Mouse (Mus musculus) G1E (cell line): ENCODE measurements at regions not wholly inside any gene's neighbourhood (a gene's known extent, or its start where the extent isn't known, plus 50 kb on each side); places are given as distances from the start of the nearest gene placed in this dataset.
A peak's percentile ranks its signal among the peaks of the same experiment; 100 is the strongest.
"Not testable (repeated sequence)": the region's sequence is repeated elsewhere in the genome, so short reads cannot be mapped to it uniquely, and the experiment has no call there.

Experiments
- ATAC-seq: 2 replicates; pipeline ENCODE4 v1.8.0; 2016; ENCODE audit warnings: mild to moderate bottlenecking; ENCODE audit not compliant: insufficient number of reproducible peaks, poor library complexity, low FRiP score, severe bottlenecking; ENCODE audit errors: extremely low read depth
- DNase-seq: peaks from one replicate; pipeline ENCODE4 v3.0.0; 2012; ENCODE audit warnings: low spot score
- H3K27me3 ChIP-seq: 2 replicates; pipeline ENCODE4 v1.6.1; 2012; ENCODE audit warnings: mild to moderate bottlenecking, low read length, inconsistent platforms; ENCODE audit not compliant: insufficient read depth
- H3K36me3 ChIP-seq: replicated peaks from 2 replicates; pipeline ENCODE3; 2012; ENCODE audit warnings: mild to moderate bottlenecking, inconsistent platforms
- H3K4me1 ChIP-seq: 2 replicates; pipeline ENCODE4 v1.6.1; 2012; ENCODE audit warnings: low read depth, low read length, inconsistent platforms, mixed read lengths; ENCODE audit not compliant: insufficient read depth
- H3K4me3 ChIP-seq: 2 replicates; pipeline ENCODE4 v1.5.1; 2012; ENCODE audit warnings: low read depth, mild to moderate bottlenecking, inconsistent platforms, low read length, moderate library complexity, mixed read lengths
- H3K9me3 ChIP-seq: replicated peaks from 2 replicates; pipeline ENCODE4 v1.6.1; 2012; ENCODE audit warnings: inconsistent platforms
- CTCF ChIP-seq: IDR thresholded peaks from 2 replicates; pipeline ENCODE4 v1.5.1; 2012; ENCODE audit warnings: low read depth, low read length, inconsistent platforms, mixed read lengths
- GATA1 ChIP-seq: IDR thresholded peaks from 2 replicates; pipeline ENCODE4 v1.6.1; 2012; ENCODE audit warnings: borderline replicate concordance, low read length, inconsistent platforms, mixed read lengths
- GATA2 ChIP-seq: IDR thresholded peaks from 2 replicates; pipeline ENCODE4 v1.6.1; 2012; ENCODE audit warnings: low read depth, low read length, inconsistent platforms, borderline replicate concordance
- POLR2AphosphoS5 ChIP-seq: IDR thresholded peaks from 2 replicates; pipeline ENCODE4 v1.6.1; 2012; ENCODE audit warnings: low read depth, low read length, inconsistent platforms; ENCODE audit not compliant: insufficient replicate concordance
- TAL1 ChIP-seq: conservative IDR thresholded peaks from 2 replicates; pipeline ENCODE4 v1.6.1; 2012; ENCODE audit warnings: low read depth, low read length, inconsistent platforms, mixed read lengths

GRCm38 (mm10) chr17:74138517-74138916 lies 90.8 kb upstream of the Srd5a2 start:
- not testable (repeated sequence) for H3K9me3 ChIP-seq, H3K4me1 ChIP-seq, DNase-seq, H3K36me3 ChIP-seq, H3K27me3 ChIP-seq, ATAC-seq, H3K4me3 ChIP-seq

GRCm38 (mm10) chr17:74134976-74135375 lies 87.3 kb upstream of the Srd5a2 start:
- TF ChIP-seq GATA2 (no peak), GATA1 (no peak), POLR2AphosphoS5 (no peak), TAL1 (no peak), CTCF (peak; percentile 35; the same call in 1 of the 2 replicates)
- Histone ChIP-seq H3K9me3 (no peaks in the 10 kb centered on the region), H3K4me3 (no peak overlapping the region), H3K27me3 (no peaks in the 10 kb centered on the region), H3K4me1 (no peaks in the 10 kb centered on the region), H3K36me3 (no peaks in the 10 kb centered on the region)
- no peak for DNase-seq
- ATAC-seq = no peak

- H3K36me3 ChIP-seq = no peaks in the 10 kb centered on the region
- ATAC-seq (no peak), DNase-seq (no peak)
- no peaks in the 10 kb centered on the region for H3K27me3 ChIP-seq
- H3K4me3 ChIP-seq = no peak overlapping the region
- no peaks in the 10 kb centered on the region for H3K9me3 ChIP-seq
- H3K4me1 ChIP-seq = no peaks in the 10 kb centered on the region
- no peak for TF ChIP-seq GATA1
- TF ChIP-seq GATA2 = no peak
- no peak for TF ChIP-seq TAL1
- TF ChIP-seq CTCF = no peak
- TF ChIP-seq POLR2AphosphoS5 = no peak
These were observed 83.8 kb upstream of the Srd5a2 start for GRCm38 (mm10) chr17:74131534-74131933.

- no peak for ATAC-seq
These were observed 75.2 kb upstream of the Srd5a2 start for GRCm38 (mm10) chr17:74122944-74123343.

GRCm38 (mm10) chr17:74120969-74121368 lies 73.3 kb upstream of the Srd5a2 start:
- ATAC-seq = no peak
- H3K4me1 ChIP-seq = no peaks in the 10 kb centered on the region

More at GRCm38 (mm10) chr17:74122944-74123343, 75.2 kb upstream of the Srd5a2 start:
- TF ChIP-seq GATA1 (no peak), TAL1 (no peak), GATA2 (no peak), POLR2AphosphoS5 (no peak), CTCF (no peak)
- H3K36me3 ChIP-seq = no peaks in the 10 kb centered on the region
- DNase-seq = no peak
- H3K27me3 ChIP-seq = no peaks in the 10 kb centered on the region
- no peaks in the 10 kb centered on the region for H3K4me1 ChIP-seq
- no peaks in the 10 kb centered on the region for H3K9me3 ChIP-seq
- H3K4me3 ChIP-seq = no peak overlapping the region

More at GRCm38 (mm10) chr17:74120969-74121368, 73.3 kb upstream of the Srd5a2 start:
- Histone ChIP-seq H3K4me3 (no peak overlapping the region), H3K9me3 (no peaks in the 10 kb centered on the region), H3K36me3 (no peaks in the 10 kb centered on the region), H3K27me3 (no peaks in the 10 kb centered on the region)
- TF ChIP-seq POLR2AphosphoS5 (no peak), TAL1 (no peak), GATA1 (no peak), GATA2 (no peak), CTCF (no peak)
- no peak for DNase-seq
